Mouse (Mus musculus): ENCODE measurements at regions not wholly inside any gene's neighbourhood (a gene's known extent, or its start where the extent isn't known, plus 50 kb on each side); places are given as distances from the start of the nearest gene placed in this dataset.

DNA sequence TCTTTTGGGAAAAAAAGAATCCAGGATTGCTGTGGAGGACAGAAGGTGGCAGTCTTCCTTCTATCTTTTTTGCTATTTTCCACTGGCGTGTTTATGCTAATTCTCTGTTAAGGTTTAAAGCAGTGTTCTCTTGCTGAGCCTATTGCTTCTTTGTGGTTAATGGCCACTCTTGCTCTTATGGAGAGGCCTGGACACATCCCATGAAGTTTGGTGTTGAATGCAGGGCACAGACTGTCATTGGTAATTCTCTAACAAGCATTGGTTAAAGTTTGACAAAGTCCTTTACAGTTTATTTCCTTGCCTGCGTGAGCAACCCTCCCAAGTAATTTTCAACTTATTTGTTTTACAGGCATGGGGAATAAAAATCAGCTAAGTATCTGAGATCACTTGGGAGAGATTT is 165.1 kb upstream of the Pdcd1 start:
- DNase-seq (ENCODE audit: low read depth, low spot score), result no peak
- H3K4me3 ChIP-seq (ENCODE audit: control insufficient read depth in 1 of 2, insufficient read depth in 1 of 2, low read depth in 2 of 2, low read length in 2 of 2), result no peak overlapping the region
- H3K9ac ChIP-seq (ENCODE audit: control insufficient read depth, low read depth, low read length, poor library complexity, severe bottlenecking), result no peak overlapping the region
- no peak overlapping the region for H3K27ac ChIP-seq (ENCODE audit: control insufficient read depth, low read depth, low read length)
- H3K36me3 ChIP-seq (ENCODE audit: control insufficient read depth in 1 of 2, insufficient read depth in 2 of 2, low read length in 2 of 2), result peaks cover 0 to 4% of the 10 kb centered on the region in 2 experiments; a peak in 2 of 4 replicates
- no peaks in the 10 kb centered on the region for H3K27me3 ChIP-seq (ENCODE audit: control insufficient read depth in 1 of 2, insufficient read depth in 2 of 2, low read length in 2 of 2)
- no peak for TF ChIP-seq MAFK (IDR thresholded peaks at IDR 0.05; ENCODE audit: borderline replicate concordance, low read depth, low read length)
- no peak for TF ChIP-seq GATA1 (IDR thresholded peaks at IDR 0.05; ENCODE audit: low read depth, low read length)
- TF ChIP-seq GABPA (IDR thresholded peaks at IDR 0.05; ENCODE audit: low read depth, low read length), result no peak
- no peak for TF ChIP-seq USF1 (IDR thresholded peaks at IDR 0.05; ENCODE audit: low read depth, low read length)
- no peak for TF ChIP-seq RCOR1 (IDR thresholded peaks at IDR 0.05; ENCODE audit: low read depth, low read length)
- TF ChIP-seq TCF12 (IDR thresholded peaks at IDR 0.05; ENCODE audit: low read depth, low read length), result no peak
- TF ChIP-seq MYC (IDR thresholded peaks at IDR 0.05; ENCODE audit: low read depth, low read length), result no peak
- TF ChIP-seq TBP (IDR thresholded peaks at IDR 0.05; ENCODE audit: low read depth, low read length), result no peak
- TF ChIP-seq MXI1 (IDR thresholded peaks at IDR 0.05; ENCODE audit: low read depth, low read length), result no peak
- no peak for TF ChIP-seq MAX (IDR thresholded peaks at IDR 0.05; ENCODE audit: low read length)
- TF ChIP-seq KAT2A (conservative IDR thresholded peaks at IDR 0.05; ENCODE audit: low read depth, low read length), result no peak
- H3K4me1 ChIP-seq (ENCODE audit: control insufficient read depth in 1 of 2, insufficient read depth in 2 of 2, low read length in 2 of 2), result peaks cover 0 to 2% of the 10 kb centered on the region in 2 experiments; a peak in 1 of 4 replicates
- no peaks in the 10 kb centered on the region for H3K9me3 ChIP-seq (replicated peaks; ENCODE audit: insufficient read depth, low read length)
- H3K79me2 ChIP-seq (ENCODE audit: control insufficient read depth, insufficient read depth, low read length, poor library complexity), result no peaks in the 10 kb centered on the region

DNA sequence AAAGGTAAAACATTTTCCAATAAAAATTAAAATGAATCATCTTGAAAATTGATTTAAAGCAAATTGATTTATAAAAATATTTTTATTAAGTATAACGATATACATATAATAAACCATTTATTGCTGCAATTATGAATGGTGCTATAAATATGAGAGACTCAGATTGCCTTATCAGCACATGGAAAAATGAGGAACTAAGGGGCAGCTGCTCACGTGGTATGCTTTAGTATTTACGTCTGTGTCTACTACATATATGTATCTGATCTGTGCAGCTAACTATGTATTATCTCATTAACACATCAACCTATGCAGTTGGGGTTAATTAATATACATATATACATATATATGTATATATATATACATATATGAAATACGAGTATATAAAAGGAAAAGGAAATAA is 156.6 kb upstream of the Pdcd1 start:
- Histone ChIP-seq H3K79me2 (ENCODE audit: control insufficient read depth, insufficient read depth, low read length, poor library complexity) (no peaks in the 10 kb centered on the region), H3K27ac (ENCODE audit: control insufficient read depth, low read depth, low read length) (no peak overlapping the region), H3K9ac (ENCODE audit: control insufficient read depth, low read depth, low read length, poor library complexity, severe bottlenecking) (no peak overlapping the region), H3K9me3 (replicated peaks; ENCODE audit: insufficient read depth, low read length) (no peaks in the 10 kb centered on the region), H3K4me1 (ENCODE audit: control insufficient read depth in 1 of 2, insufficient read depth in 2 of 2, low read length in 2 of 2) (peaks cover 0 to 6% of the 10 kb centered on the region in 2 experiments; a peak in 2 of 4 replicates), H3K27me3 (ENCODE audit: control insufficient read depth in 1 of 2, insufficient read depth in 2 of 2, low read length in 2 of 2) (no peaks in the 10 kb centered on the region), H3K4me3 (ENCODE audit: control insufficient read depth in 1 of 2, insufficient read depth in 1 of 2, low read depth in 2 of 2, low read length in 2 of 2) (no peak overlapping the region), H3K36me3 (ENCODE audit: control insufficient read depth in 1 of 2, insufficient read depth in 2 of 2, low read length in 2 of 2) (no peaks in the 10 kb centered on the region)
- DNase-seq (ENCODE audit: low read depth, low spot score), result peak; percentile 55
- TF ChIP-seq NRF1 (IDR thresholded peaks at IDR 0.05; ENCODE audit: insufficient read depth, low read depth, low read length, poor library complexity, severe bottlenecking), result no peak
- TF ChIP-seq TAL1 (IDR thresholded peaks at IDR 0.05; ENCODE audit: low read length), result no peak
- no peak for TF ChIP-seq JUND (IDR thresholded peaks at IDR 0.05; ENCODE audit: low read depth, low read length)
- no peak for TF ChIP-seq TCF12 (IDR thresholded peaks at IDR 0.05; ENCODE audit: low read depth, low read length)
- TF ChIP-seq NELFE (IDR thresholded peaks at IDR 0.05; ENCODE audit: low read depth, low read length), result no peak
- peak; percentile 73 for TF ChIP-seq MAX (IDR thresholded peaks at IDR 0.05; ENCODE audit: low read length)
- peak in 1 of 2 experiments; percentile 14; a peak in 1 of 4 replicates for TF ChIP-seq EP300 (IDR thresholded peaks at IDR 0.05; ENCODE audit: low read depth in 1 of 2, low read length in 2 of 2)
- peak; percentile 91 for TF ChIP-seq USF1 (IDR thresholded peaks at IDR 0.05; ENCODE audit: low read depth, low read length)
- 0 out of 2 replicates have a peak, but pooled peaks have one; percentile 67 for TF ChIP-seq MYC (IDR thresholded peaks at IDR 0.05; ENCODE audit: low read depth, low read length)
- TF ChIP-seq BHLHE40 (IDR thresholded peaks at IDR 0.05; ENCODE audit: borderline replicate concordance, low read depth, low read length), result peak; percentile 78; the same call in 1 of the 2 replicates
- TF ChIP-seq CHD2 (IDR thresholded peaks at IDR 0.05; ENCODE audit: low read length), result no peak
- no peak for TF ChIP-seq CHD1 (IDR thresholded peaks at IDR 0.05; ENCODE audit: low read depth, low read length)
- TF ChIP-seq GATA1 (IDR thresholded peaks at IDR 0.05; ENCODE audit: low read depth, low read length), result peak; percentile 70
- no peak for TF ChIP-seq RCOR1 (IDR thresholded peaks at IDR 0.05; ENCODE audit: low read depth, low read length)
- peak in 1 of 2 experiments; percentile 70; a peak in 2 of 4 replicates for TF ChIP-seq USF2 (IDR thresholded peaks at IDR 0.05; ENCODE audit: borderline replicate concordance in 1 of 2, insufficient read depth in 1 of 2, low read depth in 1 of 2, low read length in 2 of 2)
- no peak for TF ChIP-seq ELF1 (IDR thresholded peaks at IDR 0.05; ENCODE audit: low read depth, low read length)

Measured in MEL (cell line).